Mouse (Mus musculus) neural tube, embryonic 13.5 days (tissue): Measurements from ENCODE around the gene Rnls. TPM values are rescaled to one million over a fixed set of nuclear protein-coding genes. Genes with fewer than 3 reads are reported as not detected.

Experiments
- ATAC-seq: fragments of 200-750 bp; cut with Nextera tagmentation; 2 replicates; pipeline ENCODE4 v1.8.0; 2017; ENCODE audit warnings: low read depth, mild to moderate bottlenecking, moderate TSS enrichment, moderate library complexity
- H3K27ac ChIP-seq: fragments of 300-500 bp; sonication (generic); replicated peaks from 2 replicates; pipeline ENCODE4 v1.5.1; 2015; ENCODE audit warnings: moderate library complexity, mild to moderate bottlenecking, inconsistent platforms
- H3K27me3 ChIP-seq: fragments of 300-500 bp; sonication (generic); 2 replicates; pipeline ENCODE4 v1.6.1; 2015; ENCODE audit warnings: mild to moderate bottlenecking, inconsistent platforms
- H3K36me3 ChIP-seq: fragments of 300-500 bp; sonication (generic); 2 replicates; pipeline ENCODE4 v1.6.1; 2015; ENCODE audit warnings: mild to moderate bottlenecking, inconsistent platforms
- H3K4me1 ChIP-seq: fragments of 300-500 bp; sonication (generic); replicated peaks from 2 replicates; pipeline ENCODE4 v1.6.1; 2015; ENCODE audit warnings: inconsistent platforms
- H3K4me2 ChIP-seq: fragments of 300-500 bp; sonication (generic); 2 replicates; pipeline ENCODE4 v1.6.1; 2015; ENCODE audit warnings: inconsistent platforms, mild to moderate bottlenecking, moderate library complexity
- H3K4me3 ChIP-seq: fragments of 300-500 bp; sonication (generic); 2 replicates; pipeline ENCODE4 v1.5.1; 2015; ENCODE audit warnings: mild to moderate bottlenecking, inconsistent platforms
- H3K9ac ChIP-seq: fragments of 300-500 bp; sonication (generic); 2 replicates; pipeline ENCODE4 v1.6.1; 2015; ENCODE audit warnings: moderate library complexity, mild to moderate bottlenecking, inconsistent platforms
- H3K9me3 ChIP-seq: fragments of 300-500 bp; sonication (generic); 2 replicates; pipeline ENCODE4 v1.6.1; 2016; ENCODE audit warnings: inconsistent platforms
- WGBS: fragments of 180-500 bp; shearing (Covaris S2); methylation state at CpG from one replicate; pipeline ENCODE4 v1.1.7; 2015; 5-methylcytosine and 5-hydroxymethylcytosine counted together
- microRNA-seq: library from miRNA; unstranded; fragments of <30 nt; microRNA quantifications from one replicate; pipeline ENCODE4, GENCODE M21; 2016
- polyA plus RNA-seq: library from polyadenylated mRNA; unstranded; fragments of >200 nt; fragmentation: Nextera tagmentation; extraction: Ambion mirVana; gene quantifications from 2 replicates; pipeline ENCODE4 v1.2.1, GENCODE M21; 2015

Rnls gene
- polyA plus RNA-seq, 1 experiment from 2014 or later, result 10.2 TPM

DNA sequence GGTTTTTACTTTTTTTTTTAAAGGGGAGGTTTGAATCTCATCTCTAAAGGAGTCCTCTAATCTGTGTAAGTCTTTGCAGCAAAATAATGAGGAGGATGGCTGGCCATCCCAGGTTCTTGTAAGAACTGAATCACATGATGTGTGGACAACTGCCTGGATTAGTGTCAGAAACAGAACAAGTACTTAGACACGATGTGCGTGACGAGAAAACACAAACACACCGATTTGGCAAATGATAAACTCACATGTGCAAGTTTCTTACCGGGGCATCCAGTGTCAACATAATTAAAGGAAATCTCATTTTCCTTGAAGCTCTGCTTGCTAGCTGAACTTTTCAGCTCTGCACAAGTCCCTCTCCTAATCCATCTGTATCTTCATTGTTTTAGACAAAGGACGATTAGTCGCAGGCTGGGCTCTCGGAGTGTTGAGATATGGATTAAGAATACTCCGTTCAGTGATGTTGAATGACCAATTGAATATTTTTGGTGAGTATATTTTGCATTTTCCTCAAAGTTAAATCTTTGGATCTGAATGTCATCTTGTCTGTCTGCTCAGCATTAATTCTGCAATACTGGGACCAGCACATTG is 292.8 kb downstream of the Rnls start:
- no peak for ATAC-seq
- H3K27ac ChIP-seq, result no peak overlapping the region

DNA sequence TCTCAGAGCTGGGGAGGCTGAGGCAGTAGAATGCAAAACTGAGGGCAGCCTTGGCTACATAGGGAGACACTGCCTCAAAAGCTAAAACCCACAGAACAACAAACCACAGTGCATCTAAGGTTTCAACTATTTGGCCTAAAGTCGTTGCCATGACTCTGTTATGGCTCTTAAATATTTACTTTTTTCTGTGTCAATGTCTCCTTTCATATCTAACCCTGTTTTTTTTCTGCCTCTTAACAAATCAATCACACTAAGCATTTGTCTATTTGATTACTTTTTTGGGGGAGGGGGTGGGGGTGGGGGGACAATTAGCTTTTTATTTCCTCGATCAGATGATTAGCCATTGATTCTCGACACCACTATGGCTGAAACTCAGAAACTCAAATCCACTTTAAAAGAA is 294.4 kb downstream of the Rnls start:
- WGBS, result 65% methylated on average over 3 of the region's 3 CpGs
- ATAC-seq, result no peak
- no peak overlapping the region for H3K4me3 ChIP-seq
- no peak overlapping the region for H3K4me2 ChIP-seq
- H3K36me3 ChIP-seq, result no peaks in the 10 kb centered on the region
- no peaks in the 10 kb centered on the region for H3K27me3 ChIP-seq
- no peak overlapping the region for H3K27ac ChIP-seq
- H3K9ac ChIP-seq, result no peak overlapping the region
- peaks cover 11% of the 10 kb centered on the region; the same call in 1 of the 2 replicates for H3K4me1 ChIP-seq
- no peaks in the 10 kb centered on the region for H3K9me3 ChIP-seq

More for the DNA sequence above, 292.8 kb downstream of the Rnls start:
- Histone ChIP-seq H3K4me3 (no peak overlapping the region), H3K9ac (no peak overlapping the region), H3K27me3 (no peaks in the 10 kb centered on the region), H3K36me3 (no peaks in the 10 kb centered on the region), H3K4me1 (peaks cover 11% of the 10 kb centered on the region), H3K4me2 (no peak overlapping the region), H3K9me3 (no peaks in the 10 kb centered on the region)
- 61% methylated on average over 9 of the region's 9 CpGs for WGBS

DNA sequence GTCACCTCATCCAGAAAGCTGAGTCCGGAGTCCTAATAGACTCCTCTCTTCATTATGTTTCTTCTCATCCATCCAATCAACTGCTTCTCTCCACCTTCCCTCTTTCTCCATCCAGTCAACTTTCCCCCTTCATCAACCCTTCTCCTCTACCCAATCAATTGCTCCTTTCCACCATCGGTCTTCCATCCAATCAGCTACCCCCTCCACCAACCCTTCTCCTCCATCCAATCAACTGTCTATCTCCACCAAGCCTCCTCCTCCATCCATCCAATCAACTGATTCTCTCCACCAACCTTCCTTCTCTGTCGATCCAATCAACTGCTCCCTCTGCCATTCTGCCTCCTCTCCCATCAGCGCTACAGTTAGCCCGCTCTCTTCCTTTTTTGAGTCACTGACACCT is 295.5 kb downstream of the Rnls start:
- no peak overlapping the region for H3K4me3 ChIP-seq
- H3K27ac ChIP-seq, result no peak overlapping the region
- no peak overlapping the region for H3K9ac ChIP-seq
- H3K27me3 ChIP-seq, result no peaks in the 10 kb centered on the region
- WGBS, result 96% methylated on average over 5 of the region's 5 CpGs
- no peak overlapping the region for H3K4me2 ChIP-seq
- H3K4me1 ChIP-seq, result peaks cover 11% of the 10 kb centered on the region; the same call in 1 of the 2 replicates
- H3K36me3 ChIP-seq, result no peaks in the 10 kb centered on the region
- ATAC-seq, result no peak
- no peaks in the 10 kb centered on the region for H3K9me3 ChIP-seq

DNA sequence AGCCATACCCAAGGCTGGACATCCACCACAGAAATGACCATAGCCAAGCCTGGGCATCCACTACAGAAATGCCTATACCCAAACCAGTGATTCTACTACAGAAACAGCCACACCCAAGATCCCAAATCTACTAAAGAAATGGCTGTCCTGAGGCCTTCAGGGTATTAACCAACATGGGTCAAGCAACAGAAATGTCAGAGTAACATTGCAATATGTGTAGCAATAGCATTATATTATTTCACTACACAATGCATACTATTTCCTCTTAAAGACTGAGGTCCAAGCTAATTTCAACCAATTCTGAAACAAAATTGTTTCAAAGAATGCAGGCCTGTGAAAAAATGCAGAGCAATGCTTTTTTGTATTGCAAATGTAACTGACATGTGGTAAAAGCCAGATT is 299.5 kb downstream of the Rnls start:
- H3K9me3 ChIP-seq, result no peaks in the 10 kb centered on the region
- no peak overlapping the region for H3K4me3 ChIP-seq
- no peaks in the 10 kb centered on the region for H3K36me3 ChIP-seq
- H3K4me2 ChIP-seq, result no peak overlapping the region
- H3K27me3 ChIP-seq, result no peaks in the 10 kb centered on the region
- ATAC-seq, result no peak
- no peak overlapping the region for H3K9ac ChIP-seq
- H3K27ac ChIP-seq, result no peak overlapping the region
- no peaks in the 10 kb centered on the region for H3K4me1 ChIP-seq

GRCm38 (mm10) chr19:33091324-33091723 is 300.8 kb downstream of the Rnls start:
- no peak for ATAC-seq
- Histone ChIP-seq H3K4me1 (no peaks in the 10 kb centered on the region), H3K4me3 (no peak overlapping the region)

GRCm38 (mm10) chr19:33088868-33089267 is 303.2 kb downstream of the Rnls start:
- Histone ChIP-seq H3K9ac (no peak overlapping the region), H3K4me3 (no peak overlapping the region), H3K4me2 (no peak overlapping the region), H3K27ac (no peak overlapping the region), H3K27me3 (no peaks in the 10 kb centered on the region), H3K9me3 (no peaks in the 10 kb centered on the region), H3K36me3 (no peaks in the 10 kb centered on the region), H3K4me1 (no peaks in the 10 kb centered on the region)
- WGBS, result 84% methylated on average over 2 of the region's 2 CpGs
- ATAC-seq, result no peak

More at GRCm38 (mm10) chr19:33091324-33091723, 300.8 kb downstream of the Rnls start:
- Histone ChIP-seq H3K9ac (no peak overlapping the region), H3K36me3 (no peaks in the 10 kb centered on the region), H3K27me3 (no peaks in the 10 kb centered on the region), H3K9me3 (no peaks in the 10 kb centered on the region), H3K27ac (no peak overlapping the region), H3K4me2 (no peak overlapping the region)
- WGBS, result 49% methylated on average over 3 of the region's 3 CpGs

DNA sequence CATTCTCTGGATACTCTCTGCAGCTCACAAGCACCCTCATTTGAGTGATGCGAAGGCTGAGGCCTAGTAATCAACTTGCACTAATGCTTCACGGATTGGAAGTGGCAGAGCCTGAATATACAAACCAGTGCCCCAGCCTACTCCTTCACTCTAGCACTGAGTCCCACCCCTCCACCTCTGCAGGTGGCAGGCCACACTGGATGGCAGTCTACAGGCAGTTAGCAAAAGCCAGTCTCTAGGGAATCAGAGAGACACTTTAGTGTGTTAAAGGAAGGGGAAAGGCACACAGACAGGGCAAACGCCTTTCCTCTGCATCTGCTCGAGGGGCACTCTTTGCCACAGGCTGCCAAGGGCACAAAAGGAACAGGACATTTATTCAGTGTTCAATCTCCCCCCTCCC is 304.1 kb downstream of the Rnls start:
- Histone ChIP-seq H3K27ac (no peak overlapping the region), H3K36me3 (no peaks in the 10 kb centered on the region), H3K4me3 (no peak overlapping the region), H3K9me3 (no peaks in the 10 kb centered on the region), H3K4me1 (no peaks in the 10 kb centered on the region), H3K9ac (no peak overlapping the region), H3K4me2 (no peak overlapping the region), H3K27me3 (no peaks in the 10 kb centered on the region)
- no peak for ATAC-seq
- WGBS, result 68% methylated on average over 4 of the region's 4 CpGs

Small RNAs within 50 kb of the gene (microRNA-seq; reads per million reads assigned to microRNA genes)
- gene Mir3970, result 0.74 reads per million

Other genes with a start within 250 kb of the Rnls start
- gene Lipo4, start 125.5 kb upstream of the Rnls start, polyA plus RNA-seq, result not detected in 2 replicates
- gene Gm8978, start 233.0 kb upstream of the Rnls start, polyA plus RNA-seq, result not detected in 2 replicates